Mouse (Mus musculus) adipocyte (in vitro differentiated cells): ENCODE measurements around the gene Fdxr.

Experiments used
- DNase-seq: peaks from one replicate; pipeline ENCODE4 v3.0.0-alpha.2; 2016; ENCODE audit warnings: low spot score

Gene Fdxr

DNA sequence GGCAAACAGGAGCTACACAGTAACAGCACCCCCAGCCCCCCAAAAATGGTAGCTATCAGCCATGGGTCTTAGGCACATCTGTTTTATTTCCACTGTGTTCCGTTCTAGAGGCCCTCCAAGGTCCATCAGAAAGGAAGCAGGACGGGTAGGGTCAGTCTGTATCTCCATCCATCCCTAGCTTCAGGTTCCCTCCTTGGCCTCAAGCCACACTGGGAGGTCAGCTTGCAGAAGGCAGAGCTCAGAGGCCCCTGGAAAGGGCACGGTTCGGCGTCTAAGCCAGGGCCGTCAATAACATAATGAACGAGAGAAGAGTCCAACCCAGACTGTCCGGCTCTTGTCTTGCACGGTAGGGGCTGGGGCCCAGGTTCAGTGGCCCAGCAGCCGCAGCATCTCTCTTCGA lies 8.9 kb downstream of the Fdxr start:
- DNase-seq, result no peak

- DNase-seq, result no peak
Observed at GRCm38 (mm10) chr11:115267061-115267883, 9.6 kb downstream of the Fdxr start, which contains the start of gene Grin2c. TSS of gene Grin2c (minus strand) at chr11:115267243.

DNA sequence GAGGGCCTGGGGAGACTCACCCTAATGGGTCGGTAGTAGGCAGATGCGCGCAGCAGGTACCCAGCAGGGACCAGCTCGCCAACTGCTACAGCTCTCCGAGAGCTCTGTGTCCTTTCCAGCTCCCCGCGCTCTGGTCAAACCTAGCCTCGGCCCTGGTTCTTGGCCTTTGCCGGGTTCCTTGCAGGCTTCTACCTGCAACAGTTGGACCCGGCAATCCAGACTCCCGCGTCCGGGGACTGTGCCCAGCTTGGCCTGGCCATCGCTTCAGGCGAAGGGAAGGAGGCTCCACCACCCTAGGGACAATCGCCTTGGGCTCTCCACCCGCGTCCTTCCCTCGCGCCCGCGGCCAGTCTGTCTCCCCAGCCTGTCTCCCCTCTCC lies 10.5 kb downstream of the Fdxr start:
- no peak for DNase-seq

- no peak for DNase-seq
Observed at GRCm38 (mm10) chr11:115265771-115266399, 11.0 kb downstream of the Fdxr start.

- DNase-seq, result no peak
Observed at GRCm38 (mm10) chr11:115264862-115265668, 11.8 kb downstream of the Fdxr start.

GRCm38 (mm10) chr11:115264136-115264861 lies 12.6 kb downstream of the Fdxr start:
- DNase-seq, result no peak

- DNase-seq, result no peak
Observed at GRCm38 (mm10) chr11:115262954-115263353, 13.9 kb downstream of the Fdxr start.

DNA sequence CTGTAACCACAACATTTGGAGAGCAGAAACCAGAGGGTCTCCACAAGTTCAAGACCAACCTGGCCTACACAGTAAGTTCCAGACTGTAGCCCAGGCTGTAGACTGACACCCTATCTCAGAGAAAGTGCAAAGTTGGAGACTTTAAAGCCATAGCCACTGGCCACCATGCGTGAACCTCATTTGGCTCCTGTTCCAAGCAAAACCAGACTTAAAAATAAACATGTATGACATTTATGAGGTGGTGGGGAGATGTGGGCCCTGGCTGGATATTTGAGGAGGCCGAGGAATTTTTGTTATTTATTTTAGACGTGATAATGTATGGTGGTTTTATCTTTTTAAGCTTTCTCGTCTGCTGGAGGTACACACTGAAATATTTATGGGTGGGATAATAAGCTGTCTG lies 17.7 kb downstream of the Fdxr start:
- no peak for DNase-seq

DNA sequence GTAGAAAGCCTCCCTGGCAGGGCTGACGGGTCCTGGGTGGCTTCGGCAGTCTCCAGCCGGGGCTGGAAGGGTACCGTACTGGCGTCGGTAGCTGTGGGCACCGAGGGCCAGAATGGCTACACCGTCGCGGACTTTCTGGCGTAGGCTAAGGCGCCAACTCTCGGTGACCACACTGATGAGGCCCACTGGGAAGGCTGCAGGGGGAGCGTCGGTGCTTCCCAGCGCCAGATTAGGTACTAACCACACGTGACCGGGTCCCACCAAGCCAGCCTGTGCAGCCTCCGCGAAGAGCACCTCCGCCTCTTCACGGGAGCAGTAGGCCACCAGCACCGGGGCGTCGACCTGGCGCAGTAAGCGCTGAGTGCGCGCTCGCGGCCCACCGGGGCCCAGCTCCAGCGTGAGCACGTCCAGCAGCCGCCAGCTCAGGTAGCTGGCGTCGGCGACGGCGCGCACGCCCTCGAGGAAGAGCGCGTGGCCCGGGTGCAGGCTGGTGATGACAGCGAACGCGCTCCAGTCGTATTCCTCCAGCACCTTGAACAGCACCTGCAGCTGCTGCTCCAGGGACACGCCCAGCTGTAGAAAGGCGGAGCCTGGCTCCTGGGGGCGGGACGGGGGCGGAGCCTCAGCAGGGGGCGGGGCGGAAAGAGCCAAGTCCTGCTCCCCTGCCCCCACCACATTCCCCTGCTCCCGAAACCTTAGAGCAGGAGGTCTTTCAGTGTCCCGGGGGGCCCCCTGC lies 18.9 kb downstream of the Fdxr start:
- DNase-seq, result no peak

GRCm38 (mm10) chr11:115251258-115251657 lies 25.6 kb downstream of the Fdxr start:
- no peak for DNase-seq

- DNase-seq, result no peak
Observed at GRCm38 (mm10) chr11:115250405-115251090, 26.3 kb downstream of the Fdxr start.

GRCm38 (mm10) chr11:115249721-115250404 lies 27.0 kb downstream of the Fdxr start:
- no peak for DNase-seq

DNA sequence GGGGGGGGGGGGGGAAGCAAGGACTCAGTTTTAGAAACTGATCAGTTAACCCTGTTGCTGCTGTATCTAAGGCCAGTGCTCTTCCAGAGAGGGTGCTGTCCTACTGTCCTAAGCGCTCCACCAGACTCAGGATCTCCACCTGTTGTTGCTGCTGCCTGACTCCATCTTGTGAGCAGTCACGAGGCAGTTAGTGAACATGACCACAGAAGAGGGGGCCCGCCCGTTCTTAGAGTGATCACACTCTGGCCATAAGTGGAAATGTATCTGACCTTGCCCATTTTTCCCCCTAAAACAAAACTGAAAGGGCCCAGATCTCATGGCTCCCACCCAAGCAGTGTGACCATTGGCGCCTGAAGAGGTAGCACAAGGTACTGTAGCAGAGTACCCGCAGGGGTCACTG lies 28.9 kb downstream of the Fdxr start:
- DNase-seq, result no peak

- DNase-seq, result no peak
Observed at GRCm38 (mm10) chr11:115247240-115247639, 29.6 kb downstream of the Fdxr start.

DNA sequence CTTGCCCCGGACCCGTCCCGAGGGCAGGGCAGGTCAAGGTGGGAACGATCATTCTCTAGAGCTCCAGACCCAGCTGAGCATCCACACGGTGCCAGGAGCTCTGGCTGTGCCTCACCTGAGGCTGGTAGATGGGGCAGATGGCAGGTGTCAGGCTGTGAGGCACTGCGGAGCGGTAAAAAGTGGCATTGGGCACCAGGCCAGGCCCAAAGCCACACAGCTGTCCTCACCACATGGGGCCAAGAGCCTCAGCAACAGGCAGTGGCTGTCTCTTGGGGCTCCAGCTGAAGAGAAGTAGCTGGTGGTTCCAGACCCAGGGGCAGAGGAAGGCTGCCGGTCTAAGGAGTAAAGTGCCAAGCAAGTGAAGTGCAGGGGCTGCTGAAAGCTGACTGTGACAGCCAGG lies 30.5 kb downstream of the Fdxr start:
- no peak for DNase-seq

DNA sequence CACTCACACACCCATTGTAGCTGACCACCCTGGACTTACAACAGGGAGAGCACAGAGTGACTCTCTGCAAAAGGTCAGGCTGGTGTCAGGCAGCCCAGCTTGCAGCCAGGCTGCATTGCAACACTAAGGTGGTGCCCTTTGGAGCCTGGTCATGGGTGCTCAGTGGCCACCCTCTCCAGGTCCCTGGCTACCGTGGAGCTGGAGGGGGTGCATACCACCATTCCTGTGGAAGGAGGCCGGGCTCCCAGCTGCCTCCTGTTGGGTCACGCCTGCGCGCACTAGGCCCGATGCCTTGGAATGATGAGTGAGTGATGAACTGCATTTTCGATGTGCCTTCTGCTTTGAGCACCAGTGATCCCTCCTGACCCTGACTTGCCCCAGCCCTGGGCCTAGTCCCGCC lies 32.0 kb downstream of the Fdxr start:
- no peak for DNase-seq

- DNase-seq, result no peak
Observed at GRCm38 (mm10) chr11:115243783-115244182, 33.1 kb downstream of the Fdxr start.

DNA sequence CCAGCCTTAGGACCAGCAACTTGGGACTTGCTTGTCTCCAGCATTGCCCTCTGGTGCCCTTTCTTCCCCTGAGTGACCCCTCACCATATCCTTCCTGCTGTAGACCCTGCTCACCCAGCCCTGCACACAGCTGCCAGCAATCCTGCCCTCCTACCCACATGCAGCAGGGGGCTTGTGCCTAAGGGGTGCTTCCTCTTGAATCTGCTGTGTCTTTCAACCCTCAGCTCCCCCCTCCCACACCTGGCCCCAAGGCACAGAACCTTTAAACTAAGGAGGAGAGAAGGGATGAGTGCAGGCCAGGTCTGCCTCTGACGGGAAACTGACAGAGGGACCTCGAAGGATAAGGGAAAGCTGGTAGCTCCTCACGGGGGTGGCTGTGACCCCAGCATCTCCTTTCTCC lies 34.1 kb downstream of the Fdxr start:
- no peak for DNase-seq

DNA sequence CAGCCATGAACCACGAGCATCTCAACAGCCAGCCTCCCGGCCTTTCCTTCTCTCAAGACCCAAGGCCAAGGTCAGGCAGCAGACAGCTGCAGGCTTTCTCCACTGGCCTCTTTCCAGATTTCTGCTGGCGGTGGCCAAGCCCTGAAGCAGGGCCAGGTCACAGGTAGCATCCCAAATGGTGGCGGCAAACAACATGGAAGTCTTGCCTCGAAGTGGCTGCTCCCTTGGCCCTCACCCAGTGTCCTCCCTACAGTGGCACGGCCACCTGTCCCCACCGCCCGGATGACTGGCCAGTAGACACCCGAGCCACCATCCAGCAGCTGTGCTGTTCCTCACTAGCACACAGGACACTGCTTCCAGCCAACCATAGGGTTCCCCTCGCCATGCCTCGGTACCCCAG lies 35.4 kb downstream of the Fdxr start:
- no peak for DNase-seq

- no peak for DNase-seq
Observed at GRCm38 (mm10) chr11:115236570-115236969, 40.3 kb downstream of the Fdxr start.
